Mouse (Mus musculus) WW6 (cell line): Measurements from ENCODE around the gene Mboat2.
A peak's percentile ranks its signal among the peaks of the same experiment; 100 is the strongest.

ENCODE experiments used
- DNase-seq: peaks from one replicate; pipeline ENCODE4 v3.0.0-alpha.2; 2013; ENCODE audit warnings: low read depth, low spot score

Gene Mboat2

GRCm38 (mm10) chr12:24830766-24831152 lies at the start of gene Mboat2:
Mboat2 (plus strand) TSS chr12:24830879.
- no peak for DNase-seq

- peak; percentile 9 for DNase-seq
These were observed 46.9 kb upstream of the Mboat2 start for GRCm38 (mm10) chr12:24783735-24784134.

- no peak for DNase-seq
These were observed 44.8 kb upstream of the Mboat2 start for GRCm38 (mm10) chr12:24785882-24786281.

GRCm38 (mm10) chr12:24786316-24786715 lies 44.4 kb upstream of the Mboat2 start:
- DNase-seq, result no peak

GRCm38 (mm10) chr12:24789659-24790058 lies 41.0 kb upstream of the Mboat2 start:
- no peak for DNase-seq

GRCm38 (mm10) chr12:24811230-24811629 lies 19.4 kb upstream of the Mboat2 start:
- no peak for DNase-seq

GRCm38 (mm10) chr12:24811906-24812305 lies 18.8 kb upstream of the Mboat2 start:
- DNase-seq, result no peak

- DNase-seq, result no peak
These were observed 7.8 kb upstream of the Mboat2 start for GRCm38 (mm10) chr12:24822831-24823230.

GRCm38 (mm10) chr12:24823636-24824354 lies 6.9 kb upstream of the Mboat2 start:
- no peak for DNase-seq

- DNase-seq, result no peak
These were observed 593 bp upstream of the Mboat2 start for GRCm38 (mm10) chr12:24830086-24830485.

- DNase-seq, result peak; percentile 87
These were observed 679 bp downstream of the Mboat2 start for GRCm38 (mm10) chr12:24831153-24831963.

GRCm38 (mm10) chr12:24831964-24832427 lies 1.3 kb downstream of the Mboat2 start:
- DNase-seq, result no peak

GRCm38 (mm10) chr12:24832438-24832837 lies 1.8 kb downstream of the Mboat2 start:
- no peak for DNase-seq

GRCm38 (mm10) chr12:24837947-24838346 lies 7.3 kb downstream of the Mboat2 start:
- no peak for DNase-seq

GRCm38 (mm10) chr12:24841115-24841879 lies 10.6 kb downstream of the Mboat2 start:
- DNase-seq, result no peak

GRCm38 (mm10) chr12:24842299-24842910 lies 11.7 kb downstream of the Mboat2 start:
- DNase-seq, result no peak

- no peak for DNase-seq
These were observed 12.9 kb downstream of the Mboat2 start for GRCm38 (mm10) chr12:24843395-24844072.

GRCm38 (mm10) chr12:24845344-24845743 lies 14.7 kb downstream of the Mboat2 start:
- DNase-seq, result no peak

GRCm38 (mm10) chr12:24848107-24848506 lies 17.4 kb downstream of the Mboat2 start:
- DNase-seq, result no peak

- DNase-seq, result no peak
These were observed 26.7 kb downstream of the Mboat2 start for GRCm38 (mm10) chr12:24857354-24857753.

GRCm38 (mm10) chr12:24859357-24859756 lies 28.7 kb downstream of the Mboat2 start:
- DNase-seq, result peak; percentile 24
